In the genomic region with DNA sequence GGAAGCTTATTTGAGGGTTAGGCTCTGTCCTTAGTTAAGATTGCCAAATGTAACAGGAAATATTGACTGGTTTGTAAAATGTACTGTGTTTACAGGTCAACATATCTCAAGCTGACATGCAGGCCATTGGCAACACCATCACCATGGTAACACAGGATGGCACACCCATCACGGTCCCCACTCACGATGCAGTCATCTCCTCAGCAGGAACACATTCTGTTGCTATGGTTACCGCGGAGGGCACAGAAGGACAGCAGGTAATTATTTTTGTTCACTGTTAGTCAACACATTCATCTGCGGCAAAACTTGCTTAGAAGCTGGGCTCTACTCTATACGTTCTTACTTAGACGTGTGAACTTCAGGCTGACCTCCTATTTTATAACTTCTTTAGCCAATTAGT, we compare ENCODE assay signal across 11 mouse cellular contexts. TPM values are rescaled to one million over a fixed set of nuclear protein-coding genes. Genes with fewer than 3 reads are reported as not detected.
DNase-seq lines count a peak whose midpoint lies in the region; ATAC-seq and TF ChIP-seq lines count a peak whose summit lies in the region.
"Had no signal": no experiment of that assay in that cellular context is flagged by ENCODE, and none has a peak within 500 bp of the region (broad histone marks: within the 10 kb centered on the region; RNA-seq: fewer than 3 reads in every experiment).

No protein-coding gene starts in this region.

- H3K4me3 ChIP-seq in hindbrain, embryonic 14.5 days (replicated peaks; ENCODE audit: low read length): no peak overlapping the region
- H3K4me3 ChIP-seq in hindbrain, embryonic 11.5 days (ENCODE audit: low read depth, low read length): no peak overlapping the region
- no peak overlapping the region for H3K4me3 ChIP-seq in neural tube, embryonic 13.5 days
- H3K4me3 ChIP-seq: embryonic facial prominence, embryonic 13.5 days had no signal

- no peak for TF ChIP-seq CTCF in brain, embryonic 14.5 days (IDR thresholded peaks at IDR 0.05; ENCODE audit: borderline replicate concordance, extremely low read depth, insufficient read depth, insufficient read length)

- TF ChIP-seq POLR2A in brain, embryonic 14.5 days (IDR thresholded peaks at IDR 0.05; ENCODE audit: borderline replicate concordance, extremely low read depth, insufficient read depth, insufficient read length, poor library complexity, severe bottlenecking): no peak

- H3K9ac ChIP-seq in hindbrain, embryonic 14.5 days: no peak overlapping the region
- H3K9ac ChIP-seq in hindbrain, embryonic 11.5 days (ENCODE audit: low read depth, low read length): no peak overlapping the region
- H3K9ac ChIP-seq in neural tube, embryonic 13.5 days: no peak overlapping the region
- H3K9ac ChIP-seq: embryonic facial prominence, embryonic 13.5 days had no signal

- H3K27me3 ChIP-seq in hindbrain, embryonic 14.5 days (ENCODE audit: control insufficient read depth, insufficient read depth, low read length): no peaks in the 10 kb centered on the region
- no peaks in the 10 kb centered on the region for H3K27me3 ChIP-seq in hindbrain, embryonic 11.5 days (ENCODE audit: control insufficient read depth, insufficient read depth, low read length)
- H3K27me3 ChIP-seq in neural tube, embryonic 13.5 days: no peaks in the 10 kb centered on the region
- H3K27me3 ChIP-seq: embryonic facial prominence, embryonic 13.5 days had no signal

- no peak overlapping the region for H3K4me2 ChIP-seq in hindbrain, embryonic 14.5 days (replicated peaks)
- H3K4me2 ChIP-seq in hindbrain, embryonic 11.5 days (replicated peaks; ENCODE audit: low read depth, low read length): no peak overlapping the region
- H3K4me2 ChIP-seq in neural tube, embryonic 13.5 days: no peak overlapping the region
- H3K4me2 ChIP-seq: embryonic facial prominence, embryonic 13.5 days had no signal

- H3K9me3 ChIP-seq in hindbrain, embryonic 14.5 days (ENCODE audit: control insufficient read depth, low read length): no peaks in the 10 kb centered on the region
- no peaks in the 10 kb centered on the region for H3K9me3 ChIP-seq in hindbrain, embryonic 11.5 days (ENCODE audit: control insufficient read depth, low read length)
- H3K9me3 ChIP-seq in neural tube, embryonic 13.5 days: no peaks in the 10 kb centered on the region
- H3K9me3 ChIP-seq: embryonic facial prominence, embryonic 13.5 days had no signal

- no peak for DNase-seq in hindbrain, embryonic 14.5 days (ENCODE audit: low spot score)
- no peak for DNase-seq in hindbrain, embryonic 11.5 days (ENCODE audit: low spot score)
- DNase-seq in brain, embryonic 14.5 days (ENCODE audit: low read depth): peak; percentile 68
- peak; percentile 20 to 57 for DNase-seq in frontal cortex, postnatal 10 days (ENCODE audit: low spot score in 2 of 2)
- no peak for DNase-seq in urinary bladder, adult 2 months (ENCODE audit: low spot score)
- DNase-seq in spleen, postnatal 10 days (ENCODE audit: low spot score in 2 of 2): no peak
- DNase-seq in kidney, adult 11 months: no peak
- DNase-seq: adrenal gland, adult 2 months; lung, postnatal 10 days had no signal

- peaks cover 92% of the 10 kb centered on the region for H3K36me3 ChIP-seq in hindbrain, embryonic 14.5 days (replicated peaks; ENCODE audit: control insufficient read depth, insufficient read depth)
- H3K36me3 ChIP-seq in hindbrain, embryonic 11.5 days (ENCODE audit: control insufficient read depth, insufficient read depth, low read length): peaks cover 11% of the 10 kb centered on the region
- H3K36me3 ChIP-seq in neural tube, embryonic 13.5 days: peaks cover 97% of the 10 kb centered on the region

- ATAC-seq in hindbrain, embryonic 14.5 days (ENCODE audit: low FRiP score): 0 out of 2 replicates have a peak, but pooled peaks have one; percentile 60
- ATAC-seq in hindbrain, embryonic 11.5 days (ENCODE audit: low FRiP score): no peak
- ATAC-seq in neural tube, embryonic 13.5 days (ENCODE audit: low read depth): 0 out of 2 replicates have a peak, but pooled peaks have one; percentile 65

- no peak overlapping the region for H3K27ac ChIP-seq in hindbrain, embryonic 14.5 days
- no peak overlapping the region for H3K27ac ChIP-seq in hindbrain, embryonic 11.5 days (ENCODE audit: low read depth, low read length)
- H3K27ac ChIP-seq in neural tube, embryonic 13.5 days (replicated peaks): no peak overlapping the region
- H3K27ac ChIP-seq: embryonic facial prominence, embryonic 13.5 days had no signal

- H3K4me1 ChIP-seq in hindbrain, embryonic 14.5 days (replicated peaks; ENCODE audit: control insufficient read depth, insufficient read depth, low read length): no peaks in the 10 kb centered on the region
- H3K4me1 ChIP-seq in hindbrain, embryonic 11.5 days (replicated peaks; ENCODE audit: control insufficient read depth, insufficient read depth, low read length): no peaks in the 10 kb centered on the region
- H3K4me1 ChIP-seq in neural tube, embryonic 13.5 days (replicated peaks): peaks cover 9% of the 10 kb centered on the region
- H3K4me1 ChIP-seq: embryonic facial prominence, embryonic 13.5 days had no signal

- WGBS in hindbrain, embryonic 14.5 days: 45% methylated on average over 7 of the region's 7 CpGs
- WGBS in hindbrain, embryonic 11.5 days: 63% methylated on average over 7 of the region's 7 CpGs
- 41% methylated on average over 7 of the region's 7 CpGs for WGBS in neural tube, embryonic 13.5 days

RNA-seq across cellular contexts. Expression of a gene that starts 30.2 kb away (rescaled TPM):
- polyA plus RNA-seq in hindbrain, embryonic 14.5 days (2014; fragmentation: Nextera tagmentation; extraction: Ambion mirVana): 5.7 and 7.8 TPM in 2 replicates
- polyA plus RNA-seq in hindbrain, embryonic 11.5 days (2014; fragmentation: Nextera tagmentation; extraction: Ambion mirVana): 25.7 and 26.6 TPM in 2 replicates
- polyA plus RNA-seq in brain, embryonic 14.5 days (2012; rRNA removed): 10.3 and 14.2 TPM in 2 replicates
- 5.7 and 6.6 TPM in 2 replicates for polyA plus RNA-seq in neural tube, embryonic 13.5 days (2015; fragmentation: Nextera tagmentation; extraction: Ambion mirVana)
- polyA plus RNA-seq in urinary bladder, adult 2 months (2012; rRNA removed): 13.5 and 13.6 TPM in 2 replicates

RNA-seq across cellular contexts. Expression of a gene that starts 30.7 kb away (rescaled TPM):
- polyA plus RNA-seq in hindbrain, embryonic 14.5 days (2014; fragmentation: Nextera tagmentation; extraction: Ambion mirVana): 14.7 and 17.0 TPM in 2 replicates
- 26.2 and 31.8 TPM in 2 replicates for polyA plus RNA-seq in hindbrain, embryonic 11.5 days (2014; fragmentation: Nextera tagmentation; extraction: Ambion mirVana)
- polyA plus RNA-seq in brain, embryonic 14.5 days (2012; rRNA removed): 24.1 and 25.2 TPM in 2 replicates
- polyA plus RNA-seq in neural tube, embryonic 13.5 days (2015; fragmentation: Nextera tagmentation; extraction: Ambion mirVana): 19.3 and 20.9 TPM in 2 replicates
- polyA plus RNA-seq in urinary bladder, adult 2 months (2012; rRNA removed): 13.3 and 14.9 TPM in 2 replicates

Comparison
In these comparisons a context has a peak if more than half of its experiments do, and no peak if none do; other contexts are left out.
1. DNase-seq: peak in brain, embryonic 14.5 days (single experiment) and frontal cortex, postnatal 10 days (2 of 2); none in hindbrain, embryonic 14.5 days (single experiment), hindbrain, embryonic 11.5 days (single experiment), urinary bladder, adult 2 months (single experiment), spleen, postnatal 10 days (0 of 2) and kidney, adult 11 months (single experiment).